Mouse (Mus musculus) limb, embryonic 14.5 days (tissue): ENCODE measurements around the gene Nme2. TPM values are rescaled to one million over a fixed set of nuclear protein-coding genes. Genes with fewer than 3 reads are reported as not detected.

ENCODE experiments used
- ATAC-seq: fragments of 200-750 bp; cut with Nextera tagmentation; 2 replicates; pipeline ENCODE4 v1.8.0; 2017; ENCODE audit warnings: low read depth, moderate number of reproducible peaks, moderate TSS enrichment; ENCODE audit not compliant: low FRiP score
- DNase-seq: peaks from one replicate; pipeline ENCODE4 v3.0.0-alpha.2; 2015; ENCODE audit warnings: low spot score
- H3K27ac ChIP-seq: fragments of 300-500 bp; sonication (generic); replicated peaks from 2 replicates; pipeline ENCODE4 v1.5.1; 2014; ENCODE audit warnings: low read depth, mild to moderate bottlenecking, low read length, moderate library complexity, mixed read lengths
- H3K27me3 ChIP-seq: fragments of 300-500 bp; sonication (generic); 2 replicates; pipeline ENCODE4 v1.6.1; 2014; ENCODE audit warnings: low read length, mixed read lengths; ENCODE audit not compliant: control insufficient read depth, insufficient read depth
- H3K36me3 ChIP-seq: fragments of 300-500 bp; sonication (generic); 2 replicates; pipeline ENCODE4 v1.6.1; 2014; ENCODE audit warnings: mild to moderate bottlenecking, low read length, moderate library complexity, mixed read lengths; ENCODE audit not compliant: control insufficient read depth, insufficient read depth
- H3K4me1 ChIP-seq: fragments of 300-500 bp; sonication (generic); 2 replicates; pipeline ENCODE4 v1.6.1; 2014; ENCODE audit warnings: antibody characterized with exemption, low read length, mixed read lengths; ENCODE audit not compliant: control insufficient read depth, insufficient read depth
- H3K4me2 ChIP-seq: fragments of 300-500 bp; sonication (generic); replicated peaks from 2 replicates; pipeline ENCODE4 v1.6.1; 2014; ENCODE audit warnings: low read depth, mild to moderate bottlenecking, low read length, moderate library complexity; ENCODE audit not compliant: severe bottlenecking
- H3K4me3 ChIP-seq: fragments of 300-500 bp; sonication (generic); replicated peaks from 2 replicates; pipeline ENCODE4 v1.5.1; 2014; ENCODE audit warnings: low read length
- H3K9ac ChIP-seq: fragments of 300-500 bp; sonication (generic); 2 replicates; pipeline ENCODE4 v1.6.1; 2014; ENCODE audit warnings: mild to moderate bottlenecking, low read depth, low read length, moderate library complexity; ENCODE audit not compliant: severe bottlenecking
- H3K9me3 ChIP-seq: fragments of 300-500 bp; sonication (generic); 2 replicates; pipeline ENCODE4 v1.6.1; 2016; ENCODE audit warnings: low read length; ENCODE audit not compliant: control insufficient read depth
- POLR2A ChIP-seq: fragments of 200-500 bp; IDR thresholded peaks from 2 replicates; pipeline ENCODE4 v1.8.0; 2012; ENCODE audit warnings: inconsistent platforms, mild to moderate bottlenecking, moderate library complexity, borderline replicate concordance; ENCODE audit not compliant: insufficient read depth, insufficient read length; ENCODE audit errors: extremely low read depth
- WGBS: fragments of 180-500 bp; shearing (Covaris S2); extraction: QIAGEN DNeasy Blood & Tissue Kit; methylation state at CpG from one replicate; pipeline ENCODE4 v1.1.7; 2014; 5-methylcytosine and 5-hydroxymethylcytosine counted together
- polyA plus RNA-seq, 2 experiments: library from polyadenylated mRNA; depleted of rRNA in 1 of 2; stranded (reverse) in 1 of 2; unstranded in 1 of 2; fragments of >200 nt; fragmentation: Nextera tagmentation in 1 of 2; extraction: Ambion mirVana in 1 of 2; gene quantifications; 2 replicates each; pipeline versions ENCODE4 v1.2.1 to v1.2.3; 2012 to 2014

Nme2 gene
- polyA plus RNA-seq, 2 experiments, result 389 to 434 TPM

GRCm38 (mm10) chr11:93987026-93987425, 31.0 kb upstream of the Nme2 start:
- Histone ChIP-seq H3K27me3 (no peaks in the 10 kb centered on the region), H3K9ac (no peak overlapping the region), H3K4me2 (no peak overlapping the region), H3K4me1 (no peaks in the 10 kb centered on the region), H3K36me3 (no peaks in the 10 kb centered on the region), H3K27ac (no peak overlapping the region), H3K4me3 (no peak overlapping the region), H3K9me3 (no peaks in the 10 kb centered on the region)
- 81% methylated on average over 4 of the region's 4 CpGs for WGBS
- DNase-seq, result no peak
- no peak for ATAC-seq
- TF ChIP-seq POLR2A, result no peak

DNA sequence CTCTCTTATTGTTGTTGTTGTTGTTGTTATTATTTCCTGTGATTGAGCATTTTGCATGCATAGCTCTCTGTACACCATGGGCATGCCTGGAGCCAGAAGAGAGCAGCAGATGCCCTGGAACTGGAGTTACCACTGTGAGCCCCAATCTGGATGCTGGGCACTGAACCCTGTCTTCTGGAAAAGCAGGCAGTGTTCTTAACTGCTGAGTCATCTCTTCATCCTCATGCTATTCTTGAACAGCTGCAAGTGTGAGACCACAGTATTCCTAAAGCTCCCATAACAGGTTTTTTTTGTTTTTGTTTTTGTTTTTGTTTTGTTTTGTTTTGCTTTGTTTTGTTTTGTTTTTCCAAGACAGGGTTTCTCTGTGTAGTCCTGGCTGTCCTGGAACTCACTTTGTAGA, 30.2 kb upstream of the Nme2 start:
- H3K4me2 ChIP-seq, result no peak overlapping the region
- no peaks in the 10 kb centered on the region for H3K9me3 ChIP-seq
- no peaks in the 10 kb centered on the region for H3K36me3 ChIP-seq
- no peak overlapping the region for H3K27ac ChIP-seq
- H3K27me3 ChIP-seq, result no peaks in the 10 kb centered on the region
- DNase-seq (no peak), ATAC-seq (no peak)
- H3K9ac ChIP-seq, result no peak overlapping the region
- no peak overlapping the region for H3K4me3 ChIP-seq
- no peak for TF ChIP-seq POLR2A
- no peaks in the 10 kb centered on the region for H3K4me1 ChIP-seq

- no peaks in the 10 kb centered on the region for H3K4me1 ChIP-seq
- DNase-seq, result no peak
- no peak overlapping the region for H3K4me3 ChIP-seq
- H3K9me3 ChIP-seq, result no peaks in the 10 kb centered on the region
- no peak for ATAC-seq
- 79% methylated on average over 5 of the region's 5 CpGs for WGBS
- no peak overlapping the region for H3K4me2 ChIP-seq
- no peak for TF ChIP-seq POLR2A
- H3K27ac ChIP-seq, result no peak overlapping the region
- H3K9ac ChIP-seq, result no peak overlapping the region
- H3K36me3 ChIP-seq, result no peaks in the 10 kb centered on the region
- H3K27me3 ChIP-seq, result no peaks in the 10 kb centered on the region
Observed at GRCm38 (mm10) chr11:93985265-93985664, 29.2 kb upstream of the Nme2 start.

DNA sequence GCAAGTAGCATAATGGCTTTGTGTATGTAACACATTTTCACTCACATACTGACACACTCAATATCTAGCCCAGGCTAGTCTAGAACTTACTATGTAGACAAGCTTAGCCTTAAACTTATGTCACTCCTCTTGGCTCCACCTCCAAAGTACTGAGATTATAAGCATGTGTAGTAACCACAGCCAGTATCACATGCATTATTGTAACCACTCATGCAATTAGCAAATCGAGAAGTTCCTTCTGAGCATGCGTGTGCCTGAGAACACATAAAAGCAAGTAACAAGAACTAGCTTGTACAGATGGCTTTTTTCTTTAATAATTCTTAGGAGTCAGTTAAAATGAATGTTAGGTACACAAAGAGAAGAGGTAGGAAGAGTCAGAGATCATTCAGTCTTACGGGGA, 28.6 kb upstream of the Nme2 start:
- no peak overlapping the region for H3K9ac ChIP-seq
- no peak overlapping the region for H3K4me2 ChIP-seq
- no peaks in the 10 kb centered on the region for H3K27me3 ChIP-seq
- DNase-seq (no peak), ATAC-seq (no peak)
- no peak overlapping the region for H3K27ac ChIP-seq
- H3K4me1 ChIP-seq, result no peaks in the 10 kb centered on the region
- 91% methylated on average over 3 of the region's 3 CpGs for WGBS
- H3K4me3 ChIP-seq, result no peak overlapping the region
- no peak for TF ChIP-seq POLR2A
- no peaks in the 10 kb centered on the region for H3K36me3 ChIP-seq
- H3K9me3 ChIP-seq, result no peaks in the 10 kb centered on the region

DNA sequence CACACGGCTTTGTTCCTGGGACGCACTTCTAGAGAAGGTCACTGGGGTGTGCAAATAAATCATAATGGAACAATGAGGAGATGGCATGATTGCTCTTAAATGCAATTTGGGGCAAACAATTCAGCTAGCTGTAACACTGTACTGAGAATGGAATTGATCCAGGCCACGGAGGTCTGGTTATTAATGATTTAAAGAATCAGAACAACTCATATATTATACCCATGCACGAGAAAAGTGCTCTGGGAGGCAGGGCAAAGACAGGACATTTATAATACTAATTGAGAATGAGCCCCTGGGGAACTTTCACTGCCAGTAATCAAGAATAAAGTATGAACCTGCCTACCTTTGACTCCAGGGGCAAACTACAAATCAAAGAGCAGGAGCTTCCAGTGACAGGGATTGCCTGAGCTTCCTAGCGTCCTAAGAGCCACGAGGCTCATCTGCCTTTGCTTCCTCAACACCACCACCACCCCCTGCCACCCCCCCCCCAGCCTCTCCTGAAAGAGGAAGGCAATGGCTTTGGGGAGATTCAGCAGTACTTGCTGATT, 23.5 kb upstream of the Nme2 start:
- no peaks in the 10 kb centered on the region for H3K27me3 ChIP-seq
- no peak for ATAC-seq
- no peak overlapping the region for H3K9ac ChIP-seq
- no peak overlapping the region for H3K4me2 ChIP-seq
- no peak for DNase-seq
- no peaks in the 10 kb centered on the region for H3K9me3 ChIP-seq
- WGBS, result 50% methylated on average over 6 of the region's 6 CpGs
- no peak for TF ChIP-seq POLR2A
- no peaks in the 10 kb centered on the region for H3K4me1 ChIP-seq
- no peaks in the 10 kb centered on the region for H3K36me3 ChIP-seq
- no peak overlapping the region for H3K27ac ChIP-seq
- no peak overlapping the region for H3K4me3 ChIP-seq

DNA sequence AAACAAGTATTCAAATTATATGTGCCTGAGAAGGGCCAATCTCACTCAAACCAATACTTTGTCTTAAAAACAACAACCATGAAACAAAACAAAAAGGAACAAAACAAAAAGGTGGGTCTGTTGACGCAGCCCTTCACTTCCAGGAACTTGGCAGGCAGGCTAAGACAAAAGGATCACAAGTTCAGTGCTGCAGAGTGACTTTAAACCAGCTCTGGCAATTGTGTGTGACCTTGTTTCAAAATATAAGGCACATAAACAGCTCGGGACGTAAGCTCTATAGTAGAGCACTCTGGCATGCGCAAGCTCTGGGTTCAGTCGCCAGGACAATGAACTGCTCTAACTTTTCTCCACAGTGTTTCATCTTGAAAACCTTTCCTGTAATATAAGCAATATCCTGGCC, 16.9 kb upstream of the Nme2 start:
- H3K27ac ChIP-seq, result no peak overlapping the region
- H3K9ac ChIP-seq, result no peak overlapping the region
- 86% methylated on average over 5 of the region's 5 CpGs for WGBS
- H3K4me1 ChIP-seq, result no peaks in the 10 kb centered on the region
- no peak for DNase-seq
- no peaks in the 10 kb centered on the region for H3K9me3 ChIP-seq
- no peaks in the 10 kb centered on the region for H3K27me3 ChIP-seq
- H3K36me3 ChIP-seq, result no peaks in the 10 kb centered on the region
- no peak overlapping the region for H3K4me2 ChIP-seq
- no peak overlapping the region for H3K4me3 ChIP-seq
- no peak for TF ChIP-seq POLR2A
- ATAC-seq, result no peak
